Mouse (Mus musculus) embryonic fibroblast, embryonic 13.5 days (primary cell): Measurements from ENCODE around the gene Stard8.

ENCODE experiments used
- CTCF ChIP-seq: IDR thresholded peaks from 2 replicates; pipeline ENCODE4 v1.5.1; 2011; ENCODE audit warnings: mild to moderate bottlenecking, control low read depth, low read length, moderate library complexity, borderline replicate concordance; ENCODE audit not compliant: insufficient read depth
- POLR2A ChIP-seq: IDR thresholded peaks from 2 replicates; pipeline ENCODE4 v1.6.1; 2011; ENCODE audit warnings: low read depth, mild to moderate bottlenecking, control low read depth, low read length, moderate library complexity

- TF ChIP-seq CTCF, result no peak
- TF ChIP-seq POLR2A, result no peak
Observed at GRCm38 (mm10) chrX:99015705-99016104, 12.7 kb downstream of the Stard8 start.
